Mouse (Mus musculus): ENCODE measurements around the gene Trim7. TPM values are rescaled to one million over a fixed set of nuclear protein-coding genes. Genes with fewer than 3 reads are reported as not detected.

The Trim7 gene
- total and polyA plus RNA-seq, 2 experiments from 2014 or later = 1.1 to 1.9 TPM

DNA sequence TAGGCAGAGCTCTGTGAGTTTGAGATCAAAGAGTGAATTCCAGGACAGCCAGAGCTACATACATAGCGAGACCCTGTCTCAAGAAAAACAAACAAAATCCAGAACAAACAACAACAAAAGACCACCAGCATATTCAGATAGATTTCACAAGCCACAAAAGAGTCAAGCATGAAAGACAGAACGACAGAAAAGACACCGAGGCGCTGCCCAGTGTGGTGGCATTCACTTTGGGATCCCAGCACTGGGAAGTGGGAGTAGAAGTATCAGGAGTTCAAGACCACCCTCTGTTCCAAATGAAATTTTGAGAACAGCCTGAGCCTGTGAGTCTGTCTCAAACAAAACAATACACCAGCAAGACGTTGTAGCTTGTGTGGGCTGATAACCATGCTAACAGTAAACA, 20.9 kb downstream of the Trim7 start:
- no peak for TF ChIP-seq EP300 (IDR thresholded peaks at IDR 0.05; ENCODE audit: low read depth)
- no peak for TF ChIP-seq CTCF (IDR thresholded peaks at IDR 0.05; ENCODE audit: low read depth)
- ATAC-seq (ENCODE audit: insufficient read depth, low read depth) (no peak), DNase-seq (ENCODE audit: low spot score) (no peak)
- H3K27ac ChIP-seq (ENCODE audit: low read depth) = no peak overlapping the region
- no peak overlapping the region for H3K9ac ChIP-seq (replicated peaks; ENCODE audit: low read depth, low read length)
- no peak overlapping the region for H3K4me3 ChIP-seq (ENCODE audit: low read depth, low read length)
- H3K9me3 ChIP-seq (replicated peaks; ENCODE audit: control insufficient read depth, low read length) = no peaks in the 10 kb centered on the region
- H3K4me1 ChIP-seq (ENCODE audit: control insufficient read depth, insufficient read depth) = no peaks in the 10 kb centered on the region
- no peaks in the 10 kb centered on the region for H3K27me3 ChIP-seq (ENCODE audit: control insufficient read depth, insufficient read depth, low read length)
- no peaks in the 10 kb centered on the region for H3K36me3 ChIP-seq (replicated peaks; ENCODE audit: control insufficient read depth, insufficient read depth, low read length)
- 58% methylated on average over 5 of the region's 5 CpGs for WGBS
- no peak overlapping the region for H3K4me2 ChIP-seq (ENCODE audit: low read depth, low read length)

GRCm38 (mm10) chr11:48850240-48850639, 24.3 kb downstream of the Trim7 start:
- DNase-seq (ENCODE audit: low spot score) (no peak), ATAC-seq (ENCODE audit: insufficient read depth, low read depth) (no peak)
- H3K36me3 ChIP-seq (replicated peaks; ENCODE audit: control insufficient read depth, insufficient read depth, low read length) = no peaks in the 10 kb centered on the region
- WGBS = 56% methylated on average over 2 of the region's 2 CpGs
- no peak overlapping the region for H3K4me2 ChIP-seq (ENCODE audit: low read depth, low read length)
- no peaks in the 10 kb centered on the region for H3K9me3 ChIP-seq (replicated peaks; ENCODE audit: control insufficient read depth, low read length)
- no peak overlapping the region for H3K27ac ChIP-seq (ENCODE audit: low read depth)
- H3K4me1 ChIP-seq (ENCODE audit: control insufficient read depth, insufficient read depth) = no peaks in the 10 kb centered on the region
- no peak overlapping the region for H3K4me3 ChIP-seq (ENCODE audit: low read depth, low read length)
- H3K9ac ChIP-seq (replicated peaks; ENCODE audit: low read depth, low read length) = no peak overlapping the region
- TF ChIP-seq EP300 (IDR thresholded peaks at IDR 0.05; ENCODE audit: low read depth) (no peak), CTCF (IDR thresholded peaks at IDR 0.05; ENCODE audit: low read depth) (no peak)
- H3K27me3 ChIP-seq (ENCODE audit: control insufficient read depth, insufficient read depth, low read length) = no peaks in the 10 kb centered on the region

DNA sequence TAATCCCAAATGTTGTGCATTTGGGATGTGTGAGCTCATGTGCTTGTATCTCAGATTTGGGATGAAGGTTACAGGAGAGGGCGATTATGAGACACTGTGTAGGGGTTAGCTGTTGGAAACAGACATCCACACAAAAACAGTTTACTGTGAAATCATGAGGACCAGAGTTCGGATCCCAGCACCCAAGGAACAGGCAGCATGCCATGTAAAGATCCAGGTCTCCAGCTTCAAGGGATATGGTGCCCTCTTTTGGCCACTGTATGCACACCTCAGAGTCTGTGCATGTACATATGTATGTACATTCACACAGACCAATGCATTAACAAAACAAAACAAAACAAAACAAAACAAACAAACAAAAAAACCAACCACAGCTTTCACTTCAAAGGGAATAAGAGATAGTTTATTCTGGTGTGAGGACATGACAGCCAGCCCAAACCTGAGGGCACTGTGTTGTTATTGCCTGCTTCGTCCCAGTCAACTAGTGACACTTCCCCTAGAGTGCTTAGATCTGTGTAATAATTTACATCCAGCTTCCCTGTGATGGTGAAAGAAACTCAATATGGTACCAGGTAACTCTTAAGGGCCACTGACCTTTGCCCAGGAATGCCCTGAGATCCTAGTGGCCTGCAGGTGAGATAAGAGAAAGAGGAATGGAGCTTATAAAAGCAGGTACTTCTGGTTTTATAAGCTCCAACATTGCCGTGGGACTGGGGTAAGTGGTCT, 25.5 kb downstream of the Trim7 start:
- DNase-seq (ENCODE audit: low spot score) (no peak), ATAC-seq (ENCODE audit: insufficient read depth, low read depth) (no peak)
- Histone ChIP-seq H3K27ac (ENCODE audit: low read depth) (no peak overlapping the region), H3K27me3 (ENCODE audit: control insufficient read depth, insufficient read depth, low read length) (no peaks in the 10 kb centered on the region), H3K9ac (replicated peaks; ENCODE audit: low read depth, low read length) (no peak overlapping the region), H3K36me3 (replicated peaks; ENCODE audit: control insufficient read depth, insufficient read depth, low read length) (no peaks in the 10 kb centered on the region), H3K9me3 (replicated peaks; ENCODE audit: control insufficient read depth, low read length) (no peaks in the 10 kb centered on the region), H3K4me1 (ENCODE audit: control insufficient read depth, insufficient read depth) (no peaks in the 10 kb centered on the region), H3K4me2 (ENCODE audit: low read depth, low read length) (no peak overlapping the region), H3K4me3 (ENCODE audit: low read depth, low read length) (no peak overlapping the region)
- WGBS = 85% methylated on average over 4 of the region's 4 CpGs
- TF ChIP-seq CTCF (IDR thresholded peaks at IDR 0.05; ENCODE audit: low read depth) = peak; percentile 20; the same call in 1 of the 2 replicates
- no peak for TF ChIP-seq EP300 (IDR thresholded peaks at IDR 0.05; ENCODE audit: low read depth)

DNA sequence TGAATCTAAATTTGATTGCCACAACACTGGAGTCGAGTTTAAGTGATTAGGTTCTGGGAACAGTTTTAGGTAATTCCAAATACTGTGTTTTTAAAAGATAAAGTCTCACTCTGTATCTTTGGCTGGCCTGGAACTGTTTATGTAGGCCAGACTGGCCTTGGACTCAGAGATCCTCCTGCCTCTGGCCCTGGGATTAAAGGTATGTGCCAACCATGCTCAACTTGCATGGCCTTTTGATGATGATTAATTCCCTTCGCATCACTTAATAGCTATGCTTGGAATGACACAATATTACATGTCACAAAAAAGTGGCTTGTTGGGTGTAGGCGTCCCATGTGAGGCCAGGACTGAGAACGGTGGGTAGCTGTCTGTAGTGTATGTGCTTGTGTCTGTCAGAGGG, 26.2 kb downstream of the Trim7 start:
- TF ChIP-seq CTCF (IDR thresholded peaks at IDR 0.05; ENCODE audit: low read depth) (no peak), EP300 (IDR thresholded peaks at IDR 0.05; ENCODE audit: low read depth) (no peak)
- H3K36me3 ChIP-seq (replicated peaks; ENCODE audit: control insufficient read depth, insufficient read depth, low read length) = no peaks in the 10 kb centered on the region
- 68% methylated on average over 4 of the region's 4 CpGs for WGBS
- no peak overlapping the region for H3K4me3 ChIP-seq (ENCODE audit: low read depth, low read length)
- H3K9me3 ChIP-seq (replicated peaks; ENCODE audit: control insufficient read depth, low read length) = no peaks in the 10 kb centered on the region
- DNase-seq (ENCODE audit: low spot score) = no peak
- no peaks in the 10 kb centered on the region for H3K27me3 ChIP-seq (ENCODE audit: control insufficient read depth, insufficient read depth, low read length)
- no peak overlapping the region for H3K4me2 ChIP-seq (ENCODE audit: low read depth, low read length)
- H3K9ac ChIP-seq (replicated peaks; ENCODE audit: low read depth, low read length) = no peak overlapping the region
- H3K27ac ChIP-seq (ENCODE audit: low read depth) = no peak overlapping the region
- ATAC-seq (ENCODE audit: insufficient read depth, low read depth) = no peak
- H3K4me1 ChIP-seq (ENCODE audit: control insufficient read depth, insufficient read depth) = no peaks in the 10 kb centered on the region

GRCm38 (mm10) chr11:48852624-48853473, 26.9 kb downstream of the Trim7 start:
- DNase-seq (ENCODE audit: low spot score) (no peak), ATAC-seq (ENCODE audit: insufficient read depth, low read depth) (no peak)
- Histone ChIP-seq H3K4me1 (ENCODE audit: control insufficient read depth, insufficient read depth) (0 out of 2 replicates have a peak, but pooled peaks cover 3% of the 10 kb centered on the region), H3K9me3 (replicated peaks; ENCODE audit: control insufficient read depth, low read length) (no peaks in the 10 kb centered on the region), H3K4me3 (ENCODE audit: low read depth, low read length) (peak overlapping the region; percentile 67), H3K27me3 (ENCODE audit: control insufficient read depth, insufficient read depth, low read length) (no peaks in the 10 kb centered on the region), H3K27ac (ENCODE audit: low read depth) (peak overlapping the region; percentile 33; the same call in 1 of the 2 replicates), H3K36me3 (replicated peaks; ENCODE audit: control insufficient read depth, insufficient read depth, low read length) (no peaks in the 10 kb centered on the region), H3K4me2 (ENCODE audit: low read depth, low read length) (peak overlapping the region; percentile 86), H3K9ac (replicated peaks; ENCODE audit: low read depth, low read length) (peak overlapping the region; percentile 27; the same call in 1 of the 2 replicates)
- WGBS = 6% methylated on average over 23 of the region's 23 CpGs
- no peak for TF ChIP-seq CTCF (IDR thresholded peaks at IDR 0.05; ENCODE audit: low read depth)
- no peak for TF ChIP-seq EP300 (IDR thresholded peaks at IDR 0.05; ENCODE audit: low read depth)

Data from heart, postnatal 0 days (tissue).